Mouse (Mus musculus): ENCODE results near the gene Chd8.
A peak's percentile ranks its signal among the peaks of the same experiment; 100 is the strongest.

Gene Chd8

GRCm38 (mm10) chr14:52198141-52198540 is 59.4 kb downstream of the Chd8 start:
- no peak for ATAC-seq (ENCODE audit: low TSS enrichment)

DNA sequence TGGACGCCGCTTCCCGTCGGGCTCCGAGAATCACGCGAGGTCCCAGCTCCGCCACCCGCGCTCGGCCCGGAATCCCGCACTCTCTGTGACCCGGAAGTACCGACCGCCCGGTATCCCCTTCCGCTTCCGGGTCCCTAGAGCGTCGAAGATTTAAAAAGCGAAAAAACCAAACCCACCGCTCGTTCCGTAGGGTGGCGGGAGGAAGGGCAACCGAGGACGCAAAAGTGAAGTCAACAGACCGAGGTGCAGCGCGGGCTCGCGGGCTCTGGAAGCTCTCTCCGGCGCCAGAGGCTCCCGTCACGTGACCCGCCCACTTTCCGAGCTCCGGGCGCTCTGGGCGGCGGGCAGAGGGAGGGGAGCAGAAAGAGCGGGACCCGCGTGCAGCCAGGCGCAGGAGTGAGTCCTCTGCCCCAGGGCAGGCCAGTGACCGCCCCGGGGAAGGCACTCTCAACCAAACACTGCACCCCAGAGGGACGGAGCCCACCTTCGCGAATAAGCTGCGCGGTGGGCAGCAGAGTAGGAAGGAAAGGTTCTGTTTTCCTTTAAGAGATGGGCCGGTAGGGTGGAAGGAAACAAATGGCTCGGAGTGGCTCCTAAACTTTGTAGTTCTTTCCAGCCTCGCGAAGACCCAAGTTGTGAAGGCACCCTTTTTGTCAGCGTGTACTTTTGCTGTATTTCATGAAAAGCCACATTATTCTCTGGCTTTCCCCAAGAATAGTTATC is 60.3 kb downstream of the Chd8 start, which contains the start of gene Supt16:
Gene Supt16, minus strand, starts transcription at position 261 of the 723 bp plus-strand sequence.
- peak; percentile 96 for ATAC-seq (ENCODE audit: low TSS enrichment)

DNA sequence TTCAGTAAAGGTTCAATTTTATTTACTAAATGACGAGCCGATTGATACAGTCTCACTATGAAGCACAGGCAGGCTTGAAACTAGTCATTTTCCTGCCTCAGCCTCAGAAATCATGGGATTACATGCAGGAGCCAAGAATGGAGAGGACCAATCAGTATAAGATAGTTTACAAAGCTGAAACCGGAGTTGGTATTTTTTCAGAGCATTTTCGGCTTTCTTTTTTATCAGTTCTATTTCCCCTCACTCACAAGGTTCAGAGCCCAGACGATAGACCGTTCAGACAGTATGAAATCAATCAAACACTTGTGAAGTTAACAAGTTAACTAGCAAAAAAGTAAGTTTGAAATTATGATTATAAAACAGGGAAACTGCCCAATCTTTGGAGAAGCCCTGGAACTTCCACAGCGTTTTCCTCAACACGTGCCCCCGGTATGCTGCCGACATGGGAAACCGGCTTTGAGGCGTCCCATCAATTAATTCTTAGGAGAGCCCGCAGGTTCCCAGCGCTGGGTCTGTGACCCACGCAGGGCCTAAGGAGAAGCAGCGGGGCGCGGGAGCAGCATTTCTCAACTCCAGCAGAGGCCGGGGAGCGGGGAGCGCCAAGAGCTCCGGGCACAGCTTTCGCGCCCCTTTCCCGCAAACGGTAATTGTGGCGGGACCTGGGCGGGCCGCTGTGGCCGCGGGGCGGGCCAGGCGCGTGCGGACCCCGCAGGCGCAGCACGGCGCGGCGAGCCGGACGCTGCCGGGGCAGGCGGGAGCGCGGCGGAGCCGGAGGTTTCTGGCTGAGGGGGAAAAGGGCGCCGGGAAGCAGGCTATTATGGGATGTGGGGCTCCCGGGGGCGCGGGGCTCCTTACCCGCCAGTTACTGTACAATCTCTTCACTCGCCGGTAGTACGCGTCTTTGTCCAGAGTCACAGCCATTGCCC is 61.1 kb downstream of the Chd8 start:
- ATAC-seq (ENCODE audit: low TSS enrichment): peak; percentile 38

DNA sequence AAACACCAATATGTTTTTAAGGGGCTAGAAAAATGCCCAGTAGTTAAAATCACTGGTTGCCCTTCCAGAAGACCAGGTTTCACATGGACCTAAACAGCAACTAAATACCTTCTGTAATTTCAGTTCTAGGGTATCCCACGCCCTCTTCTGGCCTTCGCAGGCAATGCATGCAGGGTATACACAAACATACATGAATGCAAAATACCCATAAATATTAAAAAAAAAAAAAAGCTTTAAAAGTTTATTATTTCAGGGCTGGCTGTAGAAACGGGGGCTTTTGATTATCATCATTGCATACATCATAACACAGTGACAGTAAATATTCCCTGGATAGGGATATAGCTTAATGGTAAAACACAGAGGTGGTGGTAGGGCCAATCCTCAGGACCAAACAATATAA is 61.9 kb downstream of the Chd8 start:
- ATAC-seq (ENCODE audit: low TSS enrichment): no peak

DNA sequence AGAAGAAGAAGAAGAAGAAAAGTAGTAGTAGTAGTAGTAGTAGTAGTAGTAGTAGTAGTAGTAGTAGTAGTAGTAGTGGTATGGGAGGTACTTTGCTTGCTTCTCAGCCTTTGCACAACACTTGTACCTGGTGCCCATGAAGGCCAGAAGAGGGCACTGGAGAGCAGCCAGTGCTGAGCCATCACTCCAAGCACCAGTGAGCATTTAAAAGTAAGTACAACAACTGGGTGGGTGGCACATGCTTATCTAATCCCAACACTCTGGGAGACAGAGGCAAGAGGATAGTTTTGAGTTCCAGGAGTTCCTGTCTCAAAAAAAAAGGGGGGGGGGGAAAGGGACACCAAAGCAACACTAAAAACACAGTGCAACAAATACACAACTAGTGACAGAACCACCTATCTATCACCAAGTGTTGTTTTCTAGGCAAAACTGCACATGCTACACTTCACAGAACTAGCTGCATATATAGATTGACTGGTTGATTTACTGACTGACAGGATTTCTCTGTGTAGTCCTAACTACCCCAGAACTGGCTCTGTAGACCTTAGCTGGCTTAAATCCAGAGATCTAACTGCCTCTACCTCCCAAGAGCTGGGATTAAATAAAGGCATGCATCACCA is 66.7 kb downstream of the Chd8 start:
- ATAC-seq (ENCODE audit: low TSS enrichment): peak; percentile 70; the same call in 1 of the 2 replicates

GRCm38 (mm10) chr14:52189519-52189918 is 68.1 kb downstream of the Chd8 start:
- 0 out of 2 replicates have a peak, but pooled peaks have one; percentile 41 for ATAC-seq (ENCODE audit: low TSS enrichment)

GRCm38 (mm10) chr14:52188788-52189187 is 68.8 kb downstream of the Chd8 start:
- no peak for ATAC-seq (ENCODE audit: low TSS enrichment)

GRCm38 (mm10) chr14:52166571-52166970 is 91.0 kb downstream of the Chd8 start:
- ATAC-seq (ENCODE audit: low TSS enrichment): no peak

DNA sequence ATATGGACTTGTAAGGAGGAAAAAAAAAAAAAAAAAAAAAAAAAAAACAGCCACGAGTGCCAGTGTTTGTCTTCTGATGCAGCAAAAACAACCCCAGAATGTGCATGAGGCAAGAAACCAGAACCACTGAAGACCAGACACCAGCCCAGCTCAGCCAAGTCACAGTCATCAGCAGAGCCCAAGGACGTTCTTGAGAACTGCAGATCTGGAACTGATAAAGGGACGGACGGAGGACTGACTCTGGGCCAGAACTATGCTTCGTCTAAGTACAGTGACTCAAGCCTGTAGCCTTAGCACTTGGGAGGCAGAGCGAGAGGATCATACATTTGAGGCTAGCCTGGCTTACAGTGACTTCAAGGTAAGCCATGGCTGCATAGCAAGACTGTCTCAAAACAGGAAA is 96.7 kb downstream of the Chd8 start:
- no peak for ATAC-seq (ENCODE audit: low TSS enrichment)

DNA sequence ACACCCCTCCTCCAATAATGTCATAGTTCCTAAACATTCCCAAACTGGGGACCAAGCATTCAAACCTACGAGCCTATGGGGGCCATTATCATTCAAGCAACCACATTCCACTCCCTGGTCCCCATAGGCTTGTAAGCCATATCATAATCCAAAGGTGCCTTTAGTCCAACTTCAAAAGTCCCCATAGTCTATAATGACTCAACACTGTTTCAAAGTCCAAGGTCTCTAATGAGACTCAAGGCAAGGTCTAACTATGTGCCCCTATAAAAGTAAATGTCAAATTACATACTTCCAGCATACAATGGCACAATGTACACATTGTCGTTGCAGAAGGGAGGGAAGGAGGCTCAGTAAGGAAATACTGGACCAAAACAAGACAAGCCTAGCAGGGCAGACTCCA is 102.6 kb downstream of the Chd8 start:
- ATAC-seq (ENCODE audit: low TSS enrichment): no peak

GRCm38 (mm10) chr14:52152613-52153012 is 105.0 kb downstream of the Chd8 start:
- ATAC-seq (ENCODE audit: low TSS enrichment): no peak

GRCm38 (mm10) chr14:52152179-52152578 is 105.4 kb downstream of the Chd8 start:
- peak; percentile 91 for ATAC-seq (ENCODE audit: low TSS enrichment)

GRCm38 (mm10) chr14:52149888-52150287 is 107.7 kb downstream of the Chd8 start:
- ATAC-seq (ENCODE audit: low TSS enrichment): no peak
